Mouse (Mus musculus) layer of hippocampus, adult 2 months (tissue): ENCODE measurements around the gene Adam6b. TPM values are rescaled to one million over a fixed set of nuclear protein-coding genes. Genes with fewer than 3 reads are reported as not detected.
"Not testable (repeated sequence)": the region's sequence is repeated elsewhere in the genome, so short reads cannot be mapped to it uniquely, and the experiment has no call there.

Source experiments
- DNase-seq, 2 experiments: peaks; one replicate each; pipeline ENCODE4 v3.0.0; 2022; ENCODE audit warnings: low spot score in 2 of 2
- H3K27ac ChIP-seq: fragments of 200-600 bp; 2 replicates; pipeline ENCODE4 v1.8.1; 2022
- H3K4me3 ChIP-seq: fragments of 200-600 bp; 2 replicates; pipeline ENCODE4 v1.8.1; 2022; ENCODE audit warnings: mild to moderate bottlenecking
- CTCF ChIP-seq: fragments of 200-600 bp; conservative IDR thresholded peaks from 2 replicates; pipeline ENCODE4 v1.8.1; 2022; ENCODE audit warnings: antibody characterized with exemption, mild to moderate bottlenecking, moderate library complexity
- long read RNA-seq, 2 experiments: library from polyadenylated mRNA; stranded (forward); transcript quantifications; one replicate each; pipeline ENCODE4 v2.0.0; 2021; ENCODE audit warnings: borderline mapping rate in 2 of 2
- total RNA-seq, 2 experiments: library from RNA; stranded (reverse); gene quantifications; 2 replicates each; pipeline ENCODE4 v1.2.3; 2021

Adam6b gene
- total RNA-seq = not detected
- long read RNA-seq, experiment 1 = 0 reads
- long read RNA-seq, experiment 2 = 0 reads

DNA sequence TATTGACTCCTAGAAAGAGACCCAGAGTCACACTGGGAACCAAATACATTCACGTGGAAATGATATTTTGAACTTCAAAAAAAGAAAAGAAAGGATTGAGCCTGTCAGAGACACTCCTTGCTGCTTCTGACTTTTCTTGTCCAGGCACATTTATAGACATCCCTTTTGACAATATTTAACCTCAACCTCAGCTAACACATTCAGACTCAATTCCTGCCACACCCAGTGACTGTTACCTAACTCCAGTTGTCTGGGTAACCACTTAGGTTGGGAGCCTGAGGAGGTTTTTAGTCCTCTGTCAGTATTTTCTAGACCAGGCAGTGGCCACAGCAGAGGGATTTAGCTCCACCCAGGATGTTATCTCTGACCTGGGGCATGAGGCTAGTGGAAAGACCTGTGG lies at the start of gene Adam6b:
TSS of gene Adam6b (plus strand) at position 301 of the 400 bp plus-strand sequence.
- not testable (repeated sequence) for DNase-seq, H3K27ac ChIP-seq

DNA sequence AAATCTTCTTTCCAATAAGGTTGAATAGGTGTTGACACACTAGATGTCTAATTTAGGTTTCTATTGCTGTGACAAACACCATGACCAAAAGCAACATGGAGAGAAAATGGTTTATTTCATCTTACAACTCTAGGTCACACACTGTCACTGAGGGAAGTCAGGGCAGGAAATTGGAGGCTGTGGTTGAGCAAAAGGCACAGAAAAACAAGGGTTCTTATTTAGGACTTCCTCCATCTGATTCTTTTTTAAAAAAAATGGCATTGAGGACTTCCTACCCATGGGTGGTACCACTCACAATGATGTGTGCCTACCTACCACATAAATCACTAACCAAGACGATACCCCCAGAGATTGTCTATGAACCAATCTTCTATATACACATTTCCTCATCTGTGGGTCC lies 43.2 kb upstream of the Adam6b start:
- no peak for DNase-seq
- Histone ChIP-seq H3K4me3 (no peak overlapping the region), H3K27ac (no peak overlapping the region)
- no peak for TF ChIP-seq CTCF

More for the DNA sequence above, at the start of gene Adam6b:
- H3K4me3 ChIP-seq = not testable (repeated sequence)

DNA sequence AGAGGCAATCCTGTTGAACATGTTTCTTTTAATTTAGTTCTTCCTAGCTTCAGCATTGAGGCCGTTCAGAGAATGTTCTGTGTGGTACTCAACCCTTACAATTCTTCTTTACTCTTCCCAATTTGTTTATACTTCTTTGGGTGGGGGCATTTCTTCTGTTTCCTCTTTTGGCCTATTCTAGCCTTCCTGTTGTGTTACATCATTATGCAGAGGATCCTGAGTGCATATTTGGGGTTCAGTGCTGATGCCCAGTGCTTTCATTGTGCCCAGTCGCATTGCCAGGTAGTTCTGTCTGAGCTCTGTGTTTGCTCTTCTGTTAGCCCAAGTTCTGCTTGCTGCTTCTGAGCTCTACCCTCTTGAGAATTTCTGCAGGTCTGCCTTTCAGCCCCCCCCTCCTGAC lies 13.1 kb upstream of the Adam6b start:
- TF ChIP-seq CTCF = no peak
- DNase-seq = no peak
- no peak overlapping the region for H3K4me3 ChIP-seq
- no peak overlapping the region for H3K27ac ChIP-seq

DNA sequence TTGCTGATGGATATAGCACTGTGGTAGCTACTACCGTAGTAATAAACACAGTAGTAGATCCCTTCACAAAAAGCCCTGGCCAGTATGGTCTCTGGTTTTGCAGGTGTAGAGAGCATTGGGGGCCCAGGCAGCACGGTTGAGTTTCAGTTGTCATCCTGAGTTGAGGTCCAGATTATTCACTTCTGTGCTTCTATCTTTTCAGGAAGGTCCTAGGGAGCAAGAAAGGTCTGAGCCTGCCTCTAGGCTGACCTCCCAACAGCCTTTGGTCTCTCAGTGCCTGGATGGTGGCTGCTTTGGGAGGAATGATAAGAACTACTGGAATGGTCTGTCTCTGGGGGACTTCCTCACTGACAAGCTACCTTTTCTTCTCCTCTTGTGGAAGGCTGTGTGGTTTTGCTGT lies 7.2 kb upstream of the Adam6b start:
- no peak overlapping the region for H3K27ac ChIP-seq
- no peak for TF ChIP-seq CTCF
- no peak for DNase-seq
- no peak overlapping the region for H3K4me3 ChIP-seq

DNA sequence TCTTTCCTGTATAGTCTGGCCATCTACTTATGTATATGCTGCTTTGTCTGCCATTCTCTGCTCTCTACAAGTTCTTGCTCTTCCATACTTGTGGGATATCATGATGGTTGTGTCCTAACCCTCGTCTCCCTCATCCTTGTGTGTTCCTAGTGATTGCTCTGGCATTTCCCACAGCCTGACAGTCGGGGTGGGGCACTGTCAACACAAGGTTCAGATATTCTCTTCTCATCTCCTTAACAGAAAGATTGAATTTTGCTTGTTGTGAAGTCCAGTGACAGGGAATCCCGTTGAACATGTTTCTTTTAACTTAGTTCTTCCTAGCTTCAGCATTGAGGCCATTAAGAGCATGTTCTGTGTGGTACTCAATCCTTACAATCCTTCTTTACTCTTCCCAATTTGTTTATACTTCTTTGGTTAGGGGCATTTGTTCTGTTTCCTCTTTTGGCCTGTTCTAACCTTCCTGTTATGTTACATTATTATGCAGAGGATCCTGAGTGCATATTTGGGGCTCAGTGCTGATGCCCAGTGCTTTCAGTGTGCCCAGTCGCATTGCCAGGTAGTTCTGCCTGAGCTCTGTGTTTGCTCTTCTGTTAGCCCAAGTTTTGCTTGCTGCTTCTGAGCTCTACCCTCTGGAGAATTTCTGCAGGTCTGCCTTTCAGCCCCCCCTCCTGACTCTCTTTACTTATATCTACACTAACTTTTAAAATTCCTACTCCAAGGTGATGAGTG lies 6.5 kb upstream of the Adam6b start:
- H3K27ac ChIP-seq = no peak overlapping the region
- no peak for DNase-seq
- no peak overlapping the region for H3K4me3 ChIP-seq
- no peak for TF ChIP-seq CTCF

DNA sequence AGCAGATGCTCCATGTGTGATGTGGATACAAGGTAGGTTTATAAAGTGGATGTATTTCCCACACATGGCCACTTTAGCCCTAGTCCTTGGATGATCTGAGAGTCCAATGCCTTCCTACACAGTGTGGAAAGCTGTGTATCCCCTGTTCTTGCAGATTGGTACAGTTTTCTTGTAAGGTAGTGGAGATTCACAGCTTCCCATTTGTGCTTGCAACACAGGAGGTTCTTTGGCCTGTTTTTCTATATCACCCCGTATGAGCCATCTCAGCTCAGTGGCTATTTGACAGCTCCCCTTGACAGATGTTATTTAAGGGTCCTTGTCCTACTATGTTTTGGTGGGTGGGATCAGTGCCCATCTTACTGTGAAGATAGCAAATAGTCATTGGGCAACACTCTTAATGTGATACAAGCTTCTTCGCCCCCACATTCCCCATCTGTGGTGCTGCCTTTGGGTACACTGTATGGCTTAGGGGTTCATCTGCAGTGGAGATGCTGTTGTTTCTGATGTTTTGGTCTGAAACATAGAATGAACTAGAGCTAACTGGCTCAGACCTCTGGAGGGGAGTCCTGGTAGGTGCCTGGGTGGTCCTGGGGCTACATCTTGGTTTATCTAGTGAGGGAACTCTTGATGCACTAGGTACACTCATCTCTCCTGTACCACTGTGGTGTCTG lies 5.7 kb upstream of the Adam6b start:
- H3K27ac ChIP-seq = no peak overlapping the region
- no peak for TF ChIP-seq CTCF
- DNase-seq = no peak
- no peak overlapping the region for H3K4me3 ChIP-seq

DNA sequence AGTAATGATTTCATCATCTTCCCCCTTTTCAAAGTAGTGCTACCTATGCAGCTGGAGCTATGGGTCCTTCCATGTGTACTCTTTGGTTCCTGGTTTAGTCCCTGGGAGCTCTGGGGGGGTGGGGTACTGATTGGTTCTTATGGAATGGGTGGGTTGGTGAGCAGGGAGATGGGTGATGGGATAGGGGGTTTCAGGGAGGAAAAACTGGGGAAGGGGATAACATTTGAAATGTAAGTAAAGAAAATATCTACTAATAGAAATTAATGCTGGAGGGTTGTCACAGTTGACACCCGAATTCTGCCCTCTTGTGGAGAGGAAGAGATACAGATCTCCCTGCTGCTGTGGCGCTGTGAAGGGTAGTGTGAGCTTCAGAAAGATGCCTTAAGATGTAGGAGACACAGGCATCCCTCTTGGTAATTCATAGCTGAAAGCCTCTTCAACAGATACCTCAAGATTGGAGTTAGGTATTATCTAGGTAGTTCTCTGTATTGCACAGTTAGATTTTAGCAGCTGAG lies 4.3 kb upstream of the Adam6b start:
- no peak for DNase-seq
- peak; percentile 58 for TF ChIP-seq CTCF
- no peak overlapping the region for H3K27ac ChIP-seq
- no peak overlapping the region for H3K4me3 ChIP-seq

DNA sequence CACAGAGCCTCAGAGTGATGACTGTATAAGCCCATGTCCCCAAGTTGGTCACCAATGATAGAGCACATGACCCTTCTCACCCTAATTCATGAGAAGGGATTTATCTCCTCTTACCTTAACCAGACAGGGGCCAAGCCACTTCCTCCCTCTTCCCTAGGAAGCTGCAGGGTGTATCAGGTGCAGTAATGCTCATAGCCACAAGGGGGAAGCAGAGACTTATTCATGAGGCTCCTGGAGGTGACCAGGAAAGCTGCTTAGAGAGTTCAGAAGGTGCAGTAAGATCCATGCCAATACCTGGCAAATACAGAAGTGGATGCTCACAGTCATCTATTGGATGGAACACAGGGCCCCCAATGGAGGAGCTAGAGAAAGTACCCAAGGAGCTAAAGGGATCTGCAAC lies 1.6 kb upstream of the Adam6b start:
- TF ChIP-seq CTCF = peak; percentile 81
- H3K4me3 ChIP-seq, H3K27ac ChIP-seq: not testable (repeated sequence)
- peak; percentile 15 to 61 for DNase-seq

DNA sequence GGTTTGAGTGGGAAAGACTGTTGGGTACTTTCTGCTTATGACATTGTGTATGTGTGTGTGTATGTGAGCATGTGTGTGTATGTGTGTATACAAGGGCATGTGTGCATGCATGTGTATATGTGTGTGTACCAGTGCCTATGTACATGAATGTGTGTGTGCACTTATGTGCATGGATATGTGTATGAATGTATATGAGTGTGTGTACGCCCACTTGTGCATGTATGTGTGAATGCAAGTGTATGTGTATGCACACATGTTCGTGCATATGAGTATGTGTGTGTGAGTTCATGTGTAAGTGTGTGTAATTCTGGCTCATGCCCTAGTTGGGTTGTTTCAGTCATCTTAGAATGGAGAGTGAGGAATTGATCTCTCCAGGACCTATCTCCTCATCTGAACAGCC lies 36.6 kb downstream of the Adam6b start:
- Histone ChIP-seq H3K4me3 (no peak overlapping the region), H3K27ac (no peak overlapping the region)
- no peak for TF ChIP-seq CTCF
- no peak for DNase-seq

Other genes starting within 250 kb of the Adam6b start
- gene Adam6a, start 54.4 kb downstream of the Adam6b start, total RNA-seq = not detected